Mouse (Mus musculus) myocyte (in vitro differentiated cells): ENCODE measurements around the gene Hecw2. TPM values are rescaled to one million over a fixed set of nuclear protein-coding genes. Genes with fewer than 3 reads are reported as not detected.

Experiments used
- H3K27me3 ChIP-seq: one replicate; pipeline ENCODE4 v1.6.1; 2011; ENCODE audit not compliant: control insufficient read depth, insufficient read depth, insufficient read length
- H3K36me3 ChIP-seq: one replicate; pipeline ENCODE4 v1.6.1; 2011; ENCODE audit not compliant: control insufficient read depth, insufficient read depth
- H3K4me2 ChIP-seq: one replicate; pipeline ENCODE4 v1.6.1; 2011; ENCODE audit warnings: low read depth, control low read depth
- H3K4me3 ChIP-seq: one replicate; pipeline ENCODE4 v1.5.1; 2011; ENCODE audit warnings: mild to moderate bottlenecking, control low read depth, moderate library complexity
- H3K79me2 ChIP-seq: one replicate; pipeline ENCODE4 v1.6.1; 2011; ENCODE audit not compliant: control insufficient read depth, insufficient read depth
- H3ac ChIP-seq: one replicate; pipeline ENCODE4 v1.6.1; 2011; ENCODE audit not compliant: control insufficient read depth, insufficient read length
- CEBPB ChIP-seq: IDR thresholded peaks from 2 replicates; pipeline ENCODE4 v1.6.1; 2011; ENCODE audit warnings: mild to moderate bottlenecking, moderate library complexity; ENCODE audit not compliant: poor library complexity, insufficient read depth, severe bottlenecking
- E2F4 ChIP-seq: IDR thresholded peaks from one replicate; pipeline ENCODE4 v1.6.1; 2011; ENCODE audit warnings: mild to moderate bottlenecking, control low read depth, moderate library complexity; ENCODE audit not compliant: insufficient read depth
- MAX ChIP-seq: IDR thresholded peaks from one replicate; pipeline ENCODE4 v1.6.1; 2011; ENCODE audit warnings: low read depth, mild to moderate bottlenecking, control low read depth
- MYOD1 ChIP-seq, 3 experiments: IDR thresholded peaks; one replicate each; pipeline ENCODE4 v1.6.1; 2011; ENCODE audit warnings: control low read depth in 2 of 3, low read depth in 2 of 3, mild to moderate bottlenecking in 2 of 3, moderate library complexity in 1 of 3; ENCODE audit not compliant: insufficient read length in 2 of 3, control insufficient read depth in 1 of 3
- MYOG ChIP-seq, 3 experiments: IDR thresholded peaks; one replicate each; pipeline ENCODE4 v1.6.1; 2011; ENCODE audit warnings: control low read depth in 2 of 3, low read depth in 2 of 3, mild to moderate bottlenecking in 2 of 3; ENCODE audit not compliant: insufficient read length in 2 of 3, control insufficient read depth in 1 of 3, insufficient read depth in 1 of 3
- POLR2A ChIP-seq: IDR thresholded peaks from one replicate; pipeline ENCODE4 v1.6.1; 2011; ENCODE audit warnings: low read depth, mild to moderate bottlenecking, control low read depth, moderate library complexity; ENCODE audit not compliant: insufficient read length
- POLR2AphosphoS2 ChIP-seq: IDR thresholded peaks from one replicate; pipeline ENCODE4 v1.6.1; 2011; ENCODE audit warnings: low read depth, control low read depth; ENCODE audit not compliant: insufficient read length
- REST ChIP-seq: IDR thresholded peaks from one replicate; pipeline ENCODE4 v1.6.1; 2011; ENCODE audit warnings: mild to moderate bottlenecking, control low read depth, moderate library complexity; ENCODE audit not compliant: insufficient read depth, insufficient read length
- SRF ChIP-seq: IDR thresholded peaks from one replicate; pipeline ENCODE4 v1.6.1; 2011; ENCODE audit warnings: low read depth; ENCODE audit not compliant: control insufficient read depth, insufficient read length
- TCF12 ChIP-seq: IDR thresholded peaks from one replicate; pipeline ENCODE4 v1.6.1; 2011; ENCODE audit warnings: mild to moderate bottlenecking, control low read depth; ENCODE audit not compliant: poor library complexity, insufficient read depth, severe bottlenecking
- TCF3 ChIP-seq: IDR thresholded peaks from one replicate; pipeline ENCODE4 v1.6.1; 2011; ENCODE audit warnings: low read depth, control low read depth; ENCODE audit not compliant: insufficient read length
- USF1 ChIP-seq: IDR thresholded peaks from one replicate; pipeline ENCODE4 v1.6.1; 2011; ENCODE audit warnings: low read depth, mild to moderate bottlenecking, control low read depth, moderate library complexity
- polyA plus RNA-seq: library from polyadenylated mRNA; unstranded; fragments of >200 nt; fragmentation: generic; extraction: Trizol; gene quantifications from one replicate; pipeline ENCODE4 v1.2.1, GENCODE M21; 2012; ENCODE audit warnings: missing spikeins

Gene Hecw2
- polyA plus RNA-seq, 1 experiment = 4.6 TPM

- no peaks in the 10 kb centered on the region for H3K79me2 ChIP-seq
- H3K4me3 ChIP-seq = no peak overlapping the region
- H3ac ChIP-seq = no peak overlapping the region
- no peaks in the 10 kb centered on the region for H3K36me3 ChIP-seq
- H3K27me3 ChIP-seq = no peaks in the 10 kb centered on the region
- no peak overlapping the region for H3K4me2 ChIP-seq
- no peak for TF ChIP-seq CEBPB
- no peak for TF ChIP-seq TCF12
- TF ChIP-seq USF1 = no peak
- TF ChIP-seq POLR2AphosphoS2 = no peak
- TF ChIP-seq MYOG (IDR thresholded peaks at IDR 0.05; ENCODE audit: control insufficient read depth in 1 of 3, insufficient read depth in 1 of 3, insufficient read length in 2 of 3, low read depth in 2 of 3) = no peak
- TF ChIP-seq MAX = no peak
- no peak for TF ChIP-seq E2F4
- no peak for TF ChIP-seq POLR2A
- no peak for TF ChIP-seq TCF3
- no peak for TF ChIP-seq SRF
- TF ChIP-seq MYOD1 (IDR thresholded peaks at IDR 0.05; ENCODE audit: control insufficient read depth in 1 of 3, insufficient read length in 2 of 3, low read depth in 2 of 3) = no peak
- no peak for TF ChIP-seq REST
These were observed 351.9 kb downstream of the Hecw2 start for GRCm38 (mm10) chr1:53843051-53843450.

DNA sequence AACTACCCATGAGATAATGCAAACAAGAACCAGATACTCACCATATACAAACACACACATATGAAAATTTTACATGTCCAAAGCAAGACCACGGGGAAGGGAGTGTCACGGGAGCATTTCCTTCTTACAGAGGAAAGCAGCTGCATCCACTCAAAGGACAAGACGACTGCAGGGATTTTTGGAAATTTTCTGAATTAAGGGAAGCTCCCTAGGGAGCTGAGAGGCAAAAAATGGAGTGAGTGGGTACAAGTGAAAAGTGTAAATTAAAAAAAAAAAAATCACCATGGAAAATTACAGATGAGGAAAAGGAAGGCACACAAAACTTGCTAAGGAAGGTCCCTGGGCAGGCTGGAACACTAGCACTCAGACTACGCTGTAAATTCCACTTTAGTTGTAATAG lies 353.9 kb downstream of the Hecw2 start:
- TF ChIP-seq TCF12 (no peak), REST (no peak), POLR2A (no peak), USF1 (no peak), SRF (no peak), TCF3 (no peak), MYOD1 (IDR thresholded peaks at IDR 0.05; ENCODE audit: control insufficient read depth in 1 of 3, insufficient read length in 2 of 3, low read depth in 2 of 3) (no peak), POLR2AphosphoS2 (no peak), MAX (no peak), MYOG (IDR thresholded peaks at IDR 0.05; ENCODE audit: control insufficient read depth in 1 of 3, insufficient read depth in 1 of 3, insufficient read length in 2 of 3, low read depth in 2 of 3) (no peak), E2F4 (no peak), CEBPB (no peak)
- Histone ChIP-seq H3K79me2 (no peaks in the 10 kb centered on the region), H3K4me2 (no peak overlapping the region), H3ac (no peak overlapping the region), H3K27me3 (no peaks in the 10 kb centered on the region), H3K36me3 (no peaks in the 10 kb centered on the region), H3K4me3 (no peak overlapping the region)

DNA sequence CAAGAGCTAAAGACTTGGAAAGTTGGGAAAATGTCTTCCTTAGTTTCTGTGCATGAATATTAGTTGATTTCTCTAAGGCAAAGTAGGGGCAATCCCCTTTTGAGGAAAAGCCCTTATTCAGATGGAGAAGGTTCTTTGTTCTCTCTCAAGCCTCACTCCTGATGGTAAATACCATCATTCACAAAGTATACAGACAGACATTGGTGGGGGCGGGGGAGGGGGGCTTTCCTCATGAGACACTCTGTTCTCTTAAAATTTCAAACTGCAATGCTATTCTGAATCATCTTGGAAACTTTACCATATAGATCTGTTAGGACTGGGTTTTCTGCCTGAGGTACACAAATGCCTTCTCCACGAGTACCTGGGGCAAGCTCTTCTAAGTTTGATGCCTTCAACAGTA lies 355.6 kb downstream of the Hecw2 start:
- Histone ChIP-seq H3K27me3 (no peaks in the 10 kb centered on the region), H3K4me2 (peak overlapping the region; percentile 74), H3K4me3 (no peak overlapping the region), H3ac (no peak overlapping the region), H3K36me3 (no peaks in the 10 kb centered on the region), H3K79me2 (no peaks in the 10 kb centered on the region)
- TF ChIP-seq REST = no peak
- TF ChIP-seq USF1 = no peak
- no peak for TF ChIP-seq TCF12
- TF ChIP-seq MYOD1 (IDR thresholded peaks at IDR 0.05; ENCODE audit: control insufficient read depth in 1 of 3, insufficient read length in 2 of 3, low read depth in 2 of 3) = no peak
- TF ChIP-seq TCF3 = no peak
- TF ChIP-seq MYOG (IDR thresholded peaks at IDR 0.05; ENCODE audit: control insufficient read depth in 1 of 3, insufficient read depth in 1 of 3, insufficient read length in 2 of 3, low read depth in 2 of 3) = no peak
- TF ChIP-seq SRF = no peak
- no peak for TF ChIP-seq CEBPB
- no peak for TF ChIP-seq POLR2AphosphoS2

- Histone ChIP-seq H3K79me2 (no peaks in the 10 kb centered on the region), H3K27me3 (no peaks in the 10 kb centered on the region), H3K4me2 (peak overlapping the region; percentile 74), H3K36me3 (no peaks in the 10 kb centered on the region), H3ac (no peak overlapping the region), H3K4me3 (no peak overlapping the region)
- TF ChIP-seq MYOD1 (IDR thresholded peaks at IDR 0.05; ENCODE audit: control insufficient read depth in 1 of 3, insufficient read length in 2 of 3, low read depth in 2 of 3) = no peak
- TF ChIP-seq SRF = no peak
- no peak for TF ChIP-seq E2F4
- no peak for TF ChIP-seq POLR2A
- TF ChIP-seq TCF12 = no peak
- TF ChIP-seq CEBPB = no peak
These were observed 356.6 kb downstream of the Hecw2 start for GRCm38 (mm10) chr1:53838182-53838859.
